Mouse (Mus musculus): ENCODE measurements around the gene Frmd8. TPM values are rescaled to one million over a fixed set of nuclear protein-coding genes. Genes with fewer than 3 reads are reported as not detected.

Gene Frmd8
- polyA plus RNA-seq, 1 experiment from 2014 or later, result 25.3 TPM

GRCm38 (mm10) chr19:5840890-5841388 is 34.1 kb downstream of the Frmd8 start:
- peak overlapping the region; percentile 33 for H3K4me2 ChIP-seq

GRCm38 (mm10) chr19:5840086-5840889 is 34.8 kb downstream of the Frmd8 start:
- WGBS, result 64% methylated on average over 18 of the region's 18 CpGs
- Histone ChIP-seq H3K27ac (no peak overlapping the region), H3K4me2 (peak overlapping the region; percentile 13; the same call in 1 of the 2 replicates), H3K4me3 (replicated peaks) (no peak overlapping the region), H3K27me3 (replicated peaks) (no peaks in the 10 kb centered on the region), H3K9ac (no peak overlapping the region), H3K4me1 (peaks cover 36% of the 10 kb centered on the region), H3K36me3 (no peaks in the 10 kb centered on the region), H3K9me3 (no peaks in the 10 kb centered on the region)
- ATAC-seq (ENCODE audit: insufficient read depth, low FRiP score, low read depth), result no peak

More at GRCm38 (mm10) chr19:5840890-5841388, 34.1 kb downstream of the Frmd8 start:
- Histone ChIP-seq H3K27me3 (replicated peaks) (no peaks in the 10 kb centered on the region), H3K4me3 (replicated peaks) (peak overlapping the region; percentile 3; the same call in 1 of the 2 replicates), H3K36me3 (no peaks in the 10 kb centered on the region), H3K9ac (0 out of 2 replicates have a peak overlapping the region, but pooled peaks have one; percentile 1), H3K27ac (0 out of 2 replicates have a peak overlapping the region, but pooled peaks have one; percentile 48), H3K4me1 (peaks cover 36% of the 10 kb centered on the region), H3K9me3 (no peaks in the 10 kb centered on the region)
- 85% methylated on average over 9 of the region's 9 CpGs for WGBS
- ATAC-seq (ENCODE audit: insufficient read depth, low FRiP score, low read depth), result no peak

GRCm38 (mm10) chr19:5839317-5840085 is 35.6 kb downstream of the Frmd8 start:
- ATAC-seq (ENCODE audit: insufficient read depth, low FRiP score, low read depth), result no peak
- WGBS, result 65% methylated on average over 14 of the region's 14 CpGs
- Histone ChIP-seq H3K4me1 (peaks cover 28% of the 10 kb centered on the region; the same call in 1 of the 2 replicates), H3K27me3 (replicated peaks) (no peaks in the 10 kb centered on the region), H3K36me3 (no peaks in the 10 kb centered on the region), H3K9me3 (no peaks in the 10 kb centered on the region), H3K4me2 (no peak overlapping the region), H3K27ac (no peak overlapping the region), H3K9ac (no peak overlapping the region), H3K4me3 (replicated peaks) (no peak overlapping the region)

GRCm38 (mm10) chr19:5838892-5839165 is 36.2 kb downstream of the Frmd8 start:
- Histone ChIP-seq H3K9ac (no peak overlapping the region), H3K36me3 (no peaks in the 10 kb centered on the region), H3K9me3 (no peaks in the 10 kb centered on the region), H3K27ac (no peak overlapping the region), H3K4me3 (replicated peaks) (no peak overlapping the region), H3K27me3 (replicated peaks) (no peaks in the 10 kb centered on the region), H3K4me2 (no peak overlapping the region), H3K4me1 (peaks cover 26% of the 10 kb centered on the region; the same call in 1 of the 2 replicates)
- no peak for ATAC-seq (ENCODE audit: insufficient read depth, low FRiP score, low read depth)
- 90% methylated on average over 4 of the region's 4 CpGs for WGBS

GRCm38 (mm10) chr19:5838136-5838891 is 36.8 kb downstream of the Frmd8 start:
- Histone ChIP-seq H3K4me1 (peaks cover 23% of the 10 kb centered on the region; the same call in 1 of the 2 replicates), H3K9ac (no peak overlapping the region), H3K36me3 (no peaks in the 10 kb centered on the region), H3K27ac (no peak overlapping the region), H3K4me2 (no peak overlapping the region), H3K4me3 (replicated peaks) (no peak overlapping the region), H3K9me3 (no peaks in the 10 kb centered on the region), H3K27me3 (replicated peaks) (no peaks in the 10 kb centered on the region)
- no peak for ATAC-seq (ENCODE audit: insufficient read depth, low FRiP score, low read depth)
- 80% methylated on average over 12 of the region's 12 CpGs for WGBS

GRCm38 (mm10) chr19:5837606-5838005 is 37.5 kb downstream of the Frmd8 start:
- ATAC-seq (ENCODE audit: insufficient read depth, low FRiP score, low read depth), result no peak
- no peaks in the 10 kb centered on the region for H3K9me3 ChIP-seq
- H3K27me3 ChIP-seq (replicated peaks), result no peaks in the 10 kb centered on the region
- 68% methylated on average over 8 of the region's 8 CpGs for WGBS
- H3K9ac ChIP-seq, result no peak overlapping the region
- H3K4me3 ChIP-seq (replicated peaks), result no peak overlapping the region
- no peak overlapping the region for H3K27ac ChIP-seq
- peaks cover 21% of the 10 kb centered on the region; the same call in 1 of the 2 replicates for H3K4me1 ChIP-seq
- no peak overlapping the region for H3K4me2 ChIP-seq
- no peaks in the 10 kb centered on the region for H3K36me3 ChIP-seq

GRCm38 (mm10) chr19:5836941-5837572 is 38.0 kb downstream of the Frmd8 start:
- peaks cover 18% of the 10 kb centered on the region; the same call in 1 of the 2 replicates for H3K4me1 ChIP-seq
- H3K9ac ChIP-seq, result no peak overlapping the region
- WGBS, result 73% methylated on average over 10 of the region's 10 CpGs

GRCm38 (mm10) chr19:5835922-5836430 is 39.1 kb downstream of the Frmd8 start:
- H3K36me3 ChIP-seq, result no peaks in the 10 kb centered on the region
- H3K27ac ChIP-seq, result no peak overlapping the region
- H3K27me3 ChIP-seq (replicated peaks), result no peaks in the 10 kb centered on the region
- H3K9ac ChIP-seq, result no peak overlapping the region
- H3K4me2 ChIP-seq, result no peak overlapping the region
- WGBS, result 82% methylated on average over 8 of the region's 8 CpGs
- H3K4me3 ChIP-seq (replicated peaks), result no peak overlapping the region
- H3K9me3 ChIP-seq, result no peaks in the 10 kb centered on the region
- peaks cover 7% of the 10 kb centered on the region for H3K4me1 ChIP-seq
- no peak for ATAC-seq (ENCODE audit: insufficient read depth, low FRiP score, low read depth)

More at GRCm38 (mm10) chr19:5836941-5837572, 38.0 kb downstream of the Frmd8 start:
- Histone ChIP-seq H3K9me3 (no peaks in the 10 kb centered on the region), H3K36me3 (no peaks in the 10 kb centered on the region), H3K27me3 (replicated peaks) (no peaks in the 10 kb centered on the region), H3K27ac (no peak overlapping the region), H3K4me3 (replicated peaks) (no peak overlapping the region), H3K4me2 (no peak overlapping the region)
- ATAC-seq (ENCODE audit: insufficient read depth, low FRiP score, low read depth), result no peak

- Histone ChIP-seq H3K9me3 (no peaks in the 10 kb centered on the region), H3K27ac (no peak overlapping the region), H3K27me3 (replicated peaks) (no peaks in the 10 kb centered on the region), H3K9ac (no peak overlapping the region), H3K4me2 (no peak overlapping the region), H3K36me3 (no peaks in the 10 kb centered on the region), H3K4me3 (replicated peaks) (no peak overlapping the region), H3K4me1 (peaks cover 6% of the 10 kb centered on the region)
- no peak for ATAC-seq (ENCODE audit: insufficient read depth, low FRiP score, low read depth)
- WGBS, result 91% methylated on average over 10 of the region's 10 CpGs
Measured at GRCm38 (mm10) chr19:5835054-5835921, 39.8 kb downstream of the Frmd8 start.

- no peak for ATAC-seq (ENCODE audit: insufficient read depth, low FRiP score, low read depth)
- Histone ChIP-seq H3K4me3 (replicated peaks) (no peak overlapping the region), H3K9ac (no peak overlapping the region), H3K36me3 (no peaks in the 10 kb centered on the region), H3K4me2 (no peak overlapping the region), H3K27me3 (replicated peaks) (no peaks in the 10 kb centered on the region), H3K4me1 (peaks cover 6% of the 10 kb centered on the region; the same call in 1 of the 2 replicates), H3K27ac (no peak overlapping the region), H3K9me3 (no peaks in the 10 kb centered on the region)
- 82% methylated on average over 12 of the region's 12 CpGs for WGBS
Measured at GRCm38 (mm10) chr19:5834260-5834925, 40.7 kb downstream of the Frmd8 start.

Measured in stomach, embryonic 15.5 days (tissue).